Mouse (Mus musculus) T-helper 2 cell (primary cell): Measurements from ENCODE around the gene Spata25.
"Not testable (repeated sequence)": the region's sequence is repeated elsewhere in the genome, so short reads cannot be mapped to it uniquely, and the experiment has no call there.

Source experiments
- in situ Hi-C: fragments of 300-600 bp; cut with MboI, MseI; formaldehyde crosslinking; loops from one replicate; pipeline ENCODE4 v1.15.1; 2025; ENCODE audit warnings: high pct_unique_total_duplicates

Spata25 gene

GRCm38 (mm10) chr2:164855572-164855971, 27.2 kb upstream of the Spata25 start:
- in situ Hi-C loops, result not testable (repeated sequence)

- in situ Hi-C loops, result no loop called here
These were observed 21.7 kb upstream of the Spata25 start for GRCm38 (mm10) chr2:164850061-164850460.

GRCm38 (mm10) chr2:164845782-164846181, 17.4 kb upstream of the Spata25 start:
- in situ Hi-C loops, result no loop called here

- in situ Hi-C loops, result no loop called here
These were observed 6.8 kb upstream of the Spata25 start for GRCm38 (mm10) chr2:164835164-164835563.

- in situ Hi-C loops, result no loop called here
These were observed 6.2 kb upstream of the Spata25 start for GRCm38 (mm10) chr2:164834531-164834930.

- in situ Hi-C loops, result no loop called here
These were observed 5.1 kb upstream of the Spata25 start, which contains the start of gene Neurl2 for GRCm38 (mm10) chr2:164833314-164833959. Gene Neurl2, minus strand, starts transcription at chr2:164833456.

GRCm38 (mm10) chr2:164832748-164833301, 4.5 kb upstream of the Spata25 start, which contains the start of gene Ctsa:
Gene Ctsa, plus strand, starts transcription at chr2:164832873.
- in situ Hi-C loops, result no loop called here

- in situ Hi-C loops, result no loop called here
These were observed 3.9 kb upstream of the Spata25 start for GRCm38 (mm10) chr2:164832032-164832747.

GRCm38 (mm10) chr2:164831029-164831428, 2.7 kb upstream of the Spata25 start:
- in situ Hi-C loops, result no loop called here

GRCm38 (mm10) chr2:164829090-164829489, 753 bp upstream of the Spata25 start:
- in situ Hi-C loops, result no loop called here

GRCm38 (mm10) chr2:164827146-164827850, 1.0 kb downstream of the Spata25 start:
- in situ Hi-C loops, result no loop called here

- in situ Hi-C loops, result no loop called here
These were observed 2.8 kb downstream of the Spata25 start for GRCm38 (mm10) chr2:164825521-164825920.

- in situ Hi-C loops, result no loop called here
These were observed 4.4 kb downstream of the Spata25 start for GRCm38 (mm10) chr2:164823969-164824368.

GRCm38 (mm10) chr2:164823181-164823585, 5.2 kb downstream of the Spata25 start:
- in situ Hi-C loops, result no loop called here

GRCm38 (mm10) chr2:164822636-164823165, 5.6 kb downstream of the Spata25 start, which contains the start of gene Zswim1:
Gene Zswim1, plus strand, starts transcription at chr2:164822686.
- in situ Hi-C loops, result no loop called here

- in situ Hi-C loops, result no loop called here
These were observed 7.3 kb downstream of the Spata25 start for GRCm38 (mm10) chr2:164821060-164821459.

GRCm38 (mm10) chr2:164817703-164818102, 10.6 kb downstream of the Spata25 start:
- in situ Hi-C loops, result no loop called here

GRCm38 (mm10) chr2:164817206-164817605, 11.1 kb downstream of the Spata25 start:
- in situ Hi-C loops, result no loop called here

- in situ Hi-C loops, result no loop called here
These were observed 12.5 kb downstream of the Spata25 start for GRCm38 (mm10) chr2:164815821-164816220.

- in situ Hi-C loops, result no loop called here
These were observed 13.0 kb downstream of the Spata25 start for GRCm38 (mm10) chr2:164815348-164815747.

GRCm38 (mm10) chr2:164813557-164813956, 14.8 kb downstream of the Spata25 start:
- in situ Hi-C loops, result no loop called here

GRCm38 (mm10) chr2:164806614-164807013, 21.7 kb downstream of the Spata25 start:
- in situ Hi-C loops, result no loop called here
